Mouse (Mus musculus): ENCODE data around the gene Slc17a4. TPM values are rescaled to one million over a fixed set of nuclear protein-coding genes. Genes with fewer than 3 reads are reported as not detected.
A peak's percentile ranks its signal among the peaks of the same experiment; 100 is the strongest.

Slc17a4 gene
- total RNA-seq, 1 experiment from 2014 or later = not detected

GRCm38 (mm10) chr13:23906906-23907305 lies 7.9 kb downstream of the Slc17a4 start:
- no peak for ATAC-seq (ENCODE audit: extremely low read depth, insufficient number of reproducible peaks, low FRiP score, poor library complexity, severe bottlenecking)

- ATAC-seq (ENCODE audit: extremely low read depth, insufficient number of reproducible peaks, low FRiP score, poor library complexity, severe bottlenecking) = peak; percentile 39; the same call in 1 of the 2 replicates
Observed at GRCm38 (mm10) chr13:23898242-23898641, 16.6 kb downstream of the Slc17a4 start.

- no peak for ATAC-seq (ENCODE audit: extremely low read depth, insufficient number of reproducible peaks, low FRiP score, poor library complexity, severe bottlenecking)
Observed at GRCm38 (mm10) chr13:23893269-23893593, 21.6 kb downstream of the Slc17a4 start.

GRCm38 (mm10) chr13:23892592-23893268 lies 22.1 kb downstream of the Slc17a4 start:
- no peak for ATAC-seq (ENCODE audit: extremely low read depth, insufficient number of reproducible peaks, low FRiP score, poor library complexity, severe bottlenecking)

GRCm38 (mm10) chr13:23889011-23889605 lies 25.7 kb downstream of the Slc17a4 start:
- ATAC-seq (ENCODE audit: extremely low read depth, insufficient number of reproducible peaks, low FRiP score, poor library complexity, severe bottlenecking) = no peak

GRCm38 (mm10) chr13:23887026-23887725 lies 27.6 kb downstream of the Slc17a4 start:
- ATAC-seq (ENCODE audit: extremely low read depth, insufficient number of reproducible peaks, low FRiP score, poor library complexity, severe bottlenecking) = no peak

- peak; percentile 93 for ATAC-seq (ENCODE audit: extremely low read depth, insufficient number of reproducible peaks, low FRiP score, poor library complexity, severe bottlenecking)
Observed at GRCm38 (mm10) chr13:23885540-23885939, 29.3 kb downstream of the Slc17a4 start.

- peak; percentile 77; the same call in 1 of the 2 replicates for ATAC-seq (ENCODE audit: extremely low read depth, insufficient number of reproducible peaks, low FRiP score, poor library complexity, severe bottlenecking)
Observed at GRCm38 (mm10) chr13:23879636-23880035, 35.2 kb downstream of the Slc17a4 start.

GRCm38 (mm10) chr13:23879106-23879505 lies 35.7 kb downstream of the Slc17a4 start:
- ATAC-seq (ENCODE audit: extremely low read depth, insufficient number of reproducible peaks, low FRiP score, poor library complexity, severe bottlenecking) = no peak

- ATAC-seq (ENCODE audit: extremely low read depth, insufficient number of reproducible peaks, low FRiP score, poor library complexity, severe bottlenecking) = no peak
Observed at GRCm38 (mm10) chr13:23873141-23873540, 41.7 kb downstream of the Slc17a4 start.

GRCm38 (mm10) chr13:23869996-23870395 lies 44.8 kb downstream of the Slc17a4 start:
- no peak for ATAC-seq (ENCODE audit: extremely low read depth, insufficient number of reproducible peaks, low FRiP score, poor library complexity, severe bottlenecking)

- no peak for ATAC-seq (ENCODE audit: extremely low read depth, insufficient number of reproducible peaks, low FRiP score, poor library complexity, severe bottlenecking)
Observed at GRCm38 (mm10) chr13:23868790-23869533, 45.8 kb downstream of the Slc17a4 start.

- no peak for ATAC-seq (ENCODE audit: extremely low read depth, insufficient number of reproducible peaks, low FRiP score, poor library complexity, severe bottlenecking)
Observed at GRCm38 (mm10) chr13:23867405-23867804, 47.4 kb downstream of the Slc17a4 start, which contains the start of gene Slc17a1. TSS of gene Slc17a1 (plus strand) at chr13:23867750.

- ATAC-seq (ENCODE audit: extremely low read depth, insufficient number of reproducible peaks, low FRiP score, poor library complexity, severe bottlenecking) = no peak
Observed at GRCm38 (mm10) chr13:23867000-23867399, 47.8 kb downstream of the Slc17a4 start.

GRCm38 (mm10) chr13:23866086-23866710 lies 48.6 kb downstream of the Slc17a4 start:
- no peak for ATAC-seq (ENCODE audit: extremely low read depth, insufficient number of reproducible peaks, low FRiP score, poor library complexity, severe bottlenecking)

GRCm38 (mm10) chr13:23864711-23865110 lies 50.1 kb downstream of the Slc17a4 start:
- ATAC-seq (ENCODE audit: extremely low read depth, insufficient number of reproducible peaks, low FRiP score, poor library complexity, severe bottlenecking) = no peak

GRCm38 (mm10) chr13:23861815-23862214 lies 53.0 kb downstream of the Slc17a4 start:
- ATAC-seq (ENCODE audit: extremely low read depth, insufficient number of reproducible peaks, low FRiP score, poor library complexity, severe bottlenecking) = no peak

- ATAC-seq (ENCODE audit: extremely low read depth, insufficient number of reproducible peaks, low FRiP score, poor library complexity, severe bottlenecking) = no peak
Observed at GRCm38 (mm10) chr13:23856401-23856800, 58.4 kb downstream of the Slc17a4 start.

- no peak for ATAC-seq (ENCODE audit: extremely low read depth, insufficient number of reproducible peaks, low FRiP score, poor library complexity, severe bottlenecking)
Observed at GRCm38 (mm10) chr13:23849299-23849698, 65.5 kb downstream of the Slc17a4 start.

Data from neutrophil, adult 5-6 weeks (primary cell).